Mouse (Mus musculus): Measurements from ENCODE around the gene Idh3b.
A peak's percentile ranks its signal among the peaks of the same experiment; 100 is the strongest.

The Idh3b gene

DNA sequence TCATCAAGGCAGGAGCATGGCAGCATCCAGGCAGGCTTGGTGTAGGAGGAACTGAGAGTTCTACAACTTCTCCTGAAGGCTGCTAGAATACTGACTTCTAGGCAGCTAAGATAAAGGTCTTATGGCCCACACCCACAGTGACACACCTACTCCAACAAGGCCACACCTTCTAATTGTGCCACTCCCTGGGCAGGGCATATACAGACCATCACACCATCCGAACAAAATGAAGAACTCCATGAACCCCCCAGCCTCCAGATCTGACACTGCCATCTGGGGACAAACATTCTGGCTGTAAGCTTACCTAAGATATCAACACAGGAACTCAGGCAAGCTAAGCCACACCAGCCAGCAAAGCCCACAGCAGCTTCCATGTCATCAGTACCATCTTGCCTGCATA lies 18.8 kb downstream of the Idh3b start:
- no peak for DNase-seq (ENCODE audit: low read depth, low spot score)

DNA sequence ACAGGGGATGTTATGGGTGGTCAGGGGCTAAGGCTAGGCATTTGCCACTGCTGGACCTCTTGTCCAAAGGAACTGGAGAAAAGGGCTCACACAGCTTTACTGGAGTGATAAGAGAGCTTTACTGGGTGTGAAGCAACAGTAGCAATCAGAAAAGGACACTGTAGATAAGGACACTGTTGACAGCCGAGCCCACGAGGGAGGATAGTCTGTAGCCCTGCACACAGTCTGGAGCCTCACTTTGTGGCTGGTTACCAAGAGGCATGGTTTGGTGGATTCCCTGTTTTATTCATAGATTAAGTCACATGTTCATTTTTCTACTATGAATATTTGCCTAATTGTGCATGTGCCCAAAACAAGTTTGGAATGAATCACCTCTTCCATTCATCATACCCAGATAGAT lies 21.9 kb downstream of the Idh3b start:
- no peak for DNase-seq (ENCODE audit: low read depth, low spot score)

DNA sequence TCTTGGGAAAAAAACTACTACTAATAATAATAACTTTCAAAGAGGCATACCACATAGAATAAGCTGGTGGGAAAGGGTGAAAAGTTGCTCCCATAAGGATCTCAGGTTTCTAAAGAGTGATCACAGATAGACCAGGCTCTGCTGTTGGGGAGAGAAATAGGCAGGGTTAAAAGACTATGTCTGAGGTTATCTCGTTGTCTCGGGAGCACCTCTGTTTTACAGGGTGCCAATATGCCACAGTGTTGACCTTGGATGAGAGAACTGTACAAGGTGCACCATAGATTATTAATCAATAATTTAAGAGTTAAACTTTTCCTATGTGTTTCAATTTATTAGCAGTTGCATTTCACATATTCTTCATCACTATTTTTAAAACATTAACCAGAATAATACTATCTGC lies 22.4 kb downstream of the Idh3b start:
- DNase-seq (ENCODE audit: low read depth, low spot score): no peak

DNA sequence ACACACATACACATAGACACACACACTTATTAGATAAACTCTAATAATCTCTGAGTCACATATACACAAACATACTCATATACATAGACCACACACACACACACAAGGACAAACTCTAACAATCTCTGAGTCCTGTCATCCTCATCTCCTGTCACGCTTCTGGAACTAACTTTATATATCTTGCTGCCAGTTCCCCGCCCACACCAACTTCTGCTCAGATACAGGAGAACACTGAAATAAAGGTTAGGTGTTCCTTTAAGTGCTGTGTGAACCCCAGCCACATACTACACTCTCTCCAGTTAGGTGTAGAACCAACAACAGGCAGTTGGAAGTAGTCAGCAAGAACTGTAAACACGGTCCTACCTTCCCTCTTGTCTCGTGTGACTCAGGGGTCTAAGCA lies 23.5 kb downstream of the Idh3b start:
- no peak for DNase-seq (ENCODE audit: low read depth, low spot score)

DNA sequence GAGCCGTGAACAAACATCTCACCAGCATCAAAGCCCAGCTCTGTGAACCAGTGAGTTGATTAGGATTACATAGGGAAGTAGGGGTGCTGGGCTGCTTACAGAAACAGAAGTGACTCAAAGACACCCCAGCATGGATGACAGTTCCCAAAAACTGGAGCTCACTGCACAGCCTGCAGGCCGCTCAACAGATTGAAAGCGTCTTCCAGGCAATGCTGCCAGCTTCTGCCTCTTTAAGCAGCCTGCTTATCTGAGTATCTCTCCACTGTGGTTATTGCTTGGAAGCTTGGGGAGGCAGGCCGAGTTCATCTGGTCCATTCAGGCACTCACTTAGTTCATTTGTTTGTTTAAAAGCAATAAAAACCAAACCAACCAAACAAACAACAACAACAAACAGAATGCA lies 27.6 kb downstream of the Idh3b start:
- DNase-seq (ENCODE audit: low read depth, low spot score): no peak

DNA sequence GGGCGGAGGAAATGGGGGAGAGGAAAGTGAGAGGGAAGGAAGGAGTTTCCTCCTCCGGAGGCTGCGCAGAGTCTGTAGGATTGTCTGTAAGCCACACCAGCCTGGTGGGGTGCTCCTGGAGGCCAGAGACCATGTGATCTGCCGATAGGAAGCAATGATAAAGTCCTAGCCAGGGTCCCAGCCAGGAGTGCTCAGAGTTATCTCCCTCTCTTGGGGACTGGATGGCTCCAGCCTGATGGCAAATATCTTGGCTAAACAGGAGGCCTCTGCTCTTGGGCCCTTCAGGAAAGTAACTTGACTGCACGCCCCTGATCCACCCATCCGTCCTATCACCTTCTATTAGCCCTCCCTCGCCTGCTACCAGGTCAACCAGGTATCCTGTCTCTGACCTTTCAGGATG lies 36.1 kb downstream of the Idh3b start:
- no peak for DNase-seq (ENCODE audit: low read depth, low spot score)

DNA sequence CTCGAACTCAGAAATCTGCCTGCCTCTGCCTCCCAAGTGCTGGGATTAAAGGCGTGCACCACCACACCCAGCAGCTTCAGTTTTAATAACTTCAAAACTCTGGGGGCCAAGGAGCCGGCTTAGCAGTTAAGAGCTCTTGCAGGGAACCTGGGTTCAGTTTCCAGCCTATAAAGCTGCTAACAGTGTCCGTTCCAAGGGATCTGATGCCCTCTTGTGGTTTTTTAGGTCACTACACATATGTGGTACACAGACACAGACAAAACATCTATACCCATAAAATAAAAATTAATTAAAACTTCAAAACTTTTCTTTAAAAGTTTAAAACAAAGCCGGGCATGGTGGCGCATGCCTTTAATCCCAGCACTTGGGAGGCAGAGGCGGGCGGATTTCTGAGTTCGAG lies 37.4 kb downstream of the Idh3b start:
- DNase-seq (ENCODE audit: low read depth, low spot score): peak; percentile 55

Measured in ES-CJ7 (cell line).